22 mouse cellular contexts compared by ENCODE assay signal in the genomic region with DNA sequence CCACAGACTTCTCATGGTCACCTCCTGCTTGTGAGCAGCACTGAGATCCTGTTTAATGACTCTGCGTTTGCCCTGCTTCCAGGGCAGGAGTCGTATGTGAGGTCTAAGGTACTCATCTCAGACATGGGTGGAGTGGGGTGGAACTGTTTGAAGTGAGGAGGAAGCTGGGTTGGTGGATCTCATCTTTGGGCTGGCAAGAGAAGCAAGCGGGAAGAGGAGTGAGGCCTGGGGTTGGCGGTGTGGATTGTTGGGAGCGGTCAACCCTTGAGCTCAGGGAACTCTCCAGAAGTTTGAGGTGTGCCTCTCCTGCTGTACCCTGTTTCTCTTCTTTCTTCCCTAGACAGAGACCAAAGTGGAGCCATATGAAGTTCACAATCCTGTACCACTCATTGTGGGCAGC. TPM values are rescaled to one million over a fixed set of nuclear protein-coding genes. Genes with fewer than 3 reads are reported as not detected.
"Had no signal": no experiment of that assay in that cellular context is flagged by ENCODE, and none has a peak within 500 bp of the region (broad histone marks: within the 10 kb centered on the region; RNA-seq: fewer than 3 reads in every experiment).

No protein-coding gene starts in this region.

- H3K27ac ChIP-seq: limb, embryonic 10.5 days; limb, embryonic 13.5 days; liver, embryonic 15.5 days; midbrain, embryonic 10.5 days; midbrain, embryonic 13.5 days; neural tube, embryonic 13.5 days; stomach, embryonic 15.5 days had no signal

- H3K4me2 ChIP-seq: limb, embryonic 13.5 days; liver, embryonic 15.5 days; midbrain, embryonic 13.5 days; neural tube, embryonic 13.5 days; stomach, embryonic 15.5 days had no signal

- ATAC-seq: inflammation-experienced regulatory T-cells, adult 6 months; intestine, embryonic 16.5 days; midbrain, embryonic 13.5 days; midbrain, embryonic 16.5 days had no signal

- H3K27me3 ChIP-seq: limb, embryonic 13.5 days; liver, embryonic 15.5 days; midbrain, embryonic 13.5 days; neural tube, embryonic 13.5 days; stomach, embryonic 15.5 days had no signal

- H3K9ac ChIP-seq: limb, embryonic 13.5 days; liver, embryonic 15.5 days; midbrain, embryonic 13.5 days; neural tube, embryonic 13.5 days; stomach, embryonic 15.5 days had no signal

- H3K36me3 ChIP-seq: limb, embryonic 10.5 days; limb, embryonic 13.5 days; liver, embryonic 15.5 days; midbrain, embryonic 10.5 days; midbrain, embryonic 13.5 days; neural tube, embryonic 13.5 days; stomach, embryonic 15.5 days had no signal

- H3K4me1 ChIP-seq: limb, embryonic 10.5 days; limb, embryonic 13.5 days; liver, embryonic 15.5 days; megakaryocyte, embryonic 14.5 days; midbrain, embryonic 10.5 days; midbrain, embryonic 13.5 days; neural tube, embryonic 13.5 days; stomach, embryonic 15.5 days had no signal

- DNase-seq: kidney, adult 18-20 months; kidney, adult 9 months; kidney, postnatal 14 days; kidney, postnatal 4 days; lung, adult 2 months; thymus, adult 18-20 months; thymus, postnatal 36 days had no signal

- H3K4me3 ChIP-seq: limb, embryonic 10.5 days; limb, embryonic 13.5 days; liver, embryonic 15.5 days; megakaryocyte, embryonic 14.5 days; midbrain, embryonic 10.5 days; midbrain, embryonic 13.5 days; myocyte; neural tube, embryonic 13.5 days; stomach, embryonic 15.5 days had no signal

- H3K9me3 ChIP-seq: limb, embryonic 10.5 days; limb, embryonic 13.5 days; liver, embryonic 15.5 days; megakaryocyte, embryonic 14.5 days; midbrain, embryonic 10.5 days; midbrain, embryonic 13.5 days; neural tube, embryonic 13.5 days; stomach, embryonic 15.5 days had no signal

RNA-seq across cellular contexts. Expression of a gene that starts 13.0 kb away (rescaled TPM):
- polyA plus RNA-seq: limb, embryonic 10.5 days; limb, embryonic 13.5 days; midbrain, embryonic 10.5 days; myocyte; neural tube, embryonic 13.5 days had no signal

RNA-seq across cellular contexts. Expression of a gene that starts 37.8 kb away (rescaled TPM):
- polyA plus RNA-seq: kidney, embryonic 16.5 days; limb, embryonic 10.5 days; limb, embryonic 13.5 days; midbrain, embryonic 13.5 days; midbrain, embryonic 16.5 days; neural tube, embryonic 13.5 days; stomach, embryonic 15.5 days had no signal

RNA-seq across cellular contexts. Expression of a gene that starts 53.9 kb away (rescaled TPM):
- polyA plus RNA-seq: intestine, embryonic 16.5 days; kidney, embryonic 16.5 days; limb, embryonic 10.5 days; limb, embryonic 13.5 days; lung, embryonic 16.5 days; midbrain, embryonic 10.5 days; midbrain, embryonic 13.5 days; midbrain, embryonic 16.5 days; myocyte; neural tube, embryonic 13.5 days; stomach, embryonic 15.5 days; testis, adult 2 months had no signal
